In the genomic region with DNA sequence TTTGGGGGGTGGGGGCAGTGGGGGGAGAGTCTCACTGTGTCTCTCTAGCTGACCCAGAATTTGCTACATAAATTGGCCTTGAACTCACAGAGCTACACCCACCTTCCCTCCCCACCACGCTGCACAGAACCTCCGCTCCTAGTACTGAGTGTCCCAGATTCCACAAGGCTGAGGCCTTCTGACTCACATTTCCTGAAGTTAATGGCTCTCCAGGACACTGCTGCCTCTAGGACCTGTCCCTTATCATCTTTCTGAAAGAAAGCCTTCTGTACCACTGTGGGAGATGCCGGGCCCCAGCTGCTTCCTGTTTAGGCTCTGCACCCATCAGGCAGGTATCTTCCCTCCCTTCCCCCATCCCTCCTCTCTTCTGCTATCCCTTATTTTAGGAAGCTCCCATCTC, we compare ENCODE assay signal across 8 mouse cellular contexts. TPM values are rescaled to one million over a fixed set of nuclear protein-coding genes. Genes with fewer than 3 reads are reported as not detected.
A peak's percentile ranks its signal among the peaks of the same experiment; 100 is the strongest.
DNase-seq lines count a peak whose midpoint lies in the region; ATAC-seq lines count a peak whose summit lies in the region.

No protein-coding gene starts in this region.

- peak; percentile 32 for DNase-seq in cerebellum, adult 8-10 months
- no peak for DNase-seq in cerebellum, postnatal 10 days
- DNase-seq in 3T3-L1 (ENCODE audit: low read depth, low spot score), result peak; percentile 62
- DNase-seq in retina, postnatal 1 day, result no peak
- DNase-seq in left cerebral cortex, postnatal 25 days (ENCODE audit: low spot score in 2 of 2), result no peak
- DNase-seq in lung, postnatal 25 days (ENCODE audit: low spot score), result no peak

- intact Hi-C loops in left cerebral cortex, postnatal 25 days (cut with DNase I), result no loop called here

- H3K4me1 ChIP-seq in forebrain, embryonic 16.5 days (replicated peaks; ENCODE audit: control insufficient read depth, insufficient read depth, low read length), result peaks cover 30% of the 10 kb centered on the region
- peaks cover 37% of the 10 kb centered on the region for H3K4me1 ChIP-seq in liver, embryonic 16.5 days (ENCODE audit: control insufficient read depth, low read depth, low read length)

- H3K9ac ChIP-seq in forebrain, embryonic 16.5 days (replicated peaks; ENCODE audit: low read depth, low read length), result no peak overlapping the region
- H3K9ac ChIP-seq in liver, embryonic 16.5 days (ENCODE audit: low read depth, low read length), result peak overlapping the region; percentile 41

- H3K4me2 ChIP-seq in forebrain, embryonic 16.5 days (ENCODE audit: low read length), result no peak overlapping the region
- H3K4me2 ChIP-seq in liver, embryonic 16.5 days (ENCODE audit: low read depth, low read length), result peak overlapping the region; percentile 46

- no peaks in the 10 kb centered on the region for H3K27me3 ChIP-seq in forebrain, embryonic 16.5 days (replicated peaks; ENCODE audit: control insufficient read depth, insufficient read depth, low read length)
- H3K27me3 ChIP-seq in liver, embryonic 16.5 days (ENCODE audit: control insufficient read depth, insufficient read depth, low read depth, low read length), result no peaks in the 10 kb centered on the region

- H3K9me3 ChIP-seq in forebrain, embryonic 16.5 days (ENCODE audit: control insufficient read depth, low read length), result no peaks in the 10 kb centered on the region
- no peaks in the 10 kb centered on the region for H3K9me3 ChIP-seq in liver, embryonic 16.5 days (replicated peaks; ENCODE audit: control insufficient read depth, low read length)

- no peak overlapping the region for H3K27ac ChIP-seq in forebrain, embryonic 16.5 days (ENCODE audit: low read length)
- H3K27ac ChIP-seq in liver, embryonic 16.5 days (ENCODE audit: low read length), result peak overlapping the region; percentile 97

- H3K4me3 ChIP-seq in forebrain, embryonic 16.5 days (replicated peaks; ENCODE audit: low read length), result no peak overlapping the region
- peak overlapping the region; percentile 79 for H3K4me3 ChIP-seq in liver, embryonic 16.5 days (ENCODE audit: low read depth, low read length)

- 63% methylated on average over 3 of the region's 3 CpGs for WGBS in forebrain, embryonic 16.5 days
- 14% methylated on average over 3 of the region's 3 CpGs for WGBS in liver, embryonic 16.5 days (ENCODE audit: insufficient replicate concordance)

- peaks cover under 1% of the 10 kb centered on the region; the same call in 1 of the 2 replicates for H3K36me3 ChIP-seq in forebrain, embryonic 16.5 days (ENCODE audit: control insufficient read depth, insufficient read depth)
- H3K36me3 ChIP-seq in liver, embryonic 16.5 days (ENCODE audit: control insufficient read depth, insufficient read depth), result peaks cover 16% of the 10 kb centered on the region

- ATAC-seq in forebrain, embryonic 16.5 days, result peak; percentile 3
- ATAC-seq in liver, embryonic 16.5 days (ENCODE audit: low read depth), result no peak

RNA-seq across cellular contexts. Expression of a gene that starts 2.6 kb away (rescaled TPM):
- polyA plus RNA-seq in forebrain, embryonic 16.5 days (2015; fragmentation: Nextera tagmentation; extraction: Ambion mirVana), result not detected in 2 replicates
- 0.45 and 1.4 TPM in 2 replicates for polyA plus RNA-seq in liver, embryonic 16.5 days (2015; fragmentation: Nextera tagmentation; extraction: Ambion mirVana)
- total RNA-seq in left cerebral cortex, postnatal 25 days (2021), result 1 to 10 TPM in 1 of 2 experiments, not detected in 1; 3.5 TPM

RNA-seq across cellular contexts. Expression of a gene that starts 2.8 kb away (rescaled TPM):
- 1,287 and 1,394 TPM in 2 replicates for polyA plus RNA-seq in forebrain, embryonic 16.5 days (2015; fragmentation: Nextera tagmentation; extraction: Ambion mirVana)
- 1,724 and 1,773 TPM in 2 replicates for polyA plus RNA-seq in liver, embryonic 16.5 days (2015; fragmentation: Nextera tagmentation; extraction: Ambion mirVana)
- 100 to 1,000 TPM; 340 to 356 TPM for total RNA-seq in left cerebral cortex, postnatal 25 days (2021)

RNA-seq across cellular contexts. Expression of a gene that starts 3.0 kb away (rescaled TPM):
- 79.9 and 85.8 TPM in 2 replicates for polyA plus RNA-seq in forebrain, embryonic 16.5 days (2015; fragmentation: Nextera tagmentation; extraction: Ambion mirVana)
- polyA plus RNA-seq in liver, embryonic 16.5 days (2015; fragmentation: Nextera tagmentation; extraction: Ambion mirVana), result 91.6 and 98.1 TPM in 2 replicates
- 10 to 100 TPM; 40.7 to 42.2 TPM for total RNA-seq in left cerebral cortex, postnatal 25 days (2021)

RNA-seq across cellular contexts. Expression of a gene that starts 11.9 kb away (rescaled TPM):
- 7.6 and 8.2 TPM in 2 replicates for polyA plus RNA-seq in forebrain, embryonic 16.5 days (2015; fragmentation: Nextera tagmentation; extraction: Ambion mirVana)
- polyA plus RNA-seq in liver, embryonic 16.5 days (2015; fragmentation: Nextera tagmentation; extraction: Ambion mirVana), result 10.6 and 16.5 TPM in 2 replicates
- 10 to 100 TPM; 73.3 to 85.1 TPM for total RNA-seq in left cerebral cortex, postnatal 25 days (2021)

RNA-seq across cellular contexts. Expression of a gene that starts 19.8 kb away (rescaled TPM):
- polyA plus RNA-seq in forebrain, embryonic 16.5 days (2015; fragmentation: Nextera tagmentation; extraction: Ambion mirVana), result 2.2 and 2.4 TPM in 2 replicates
- 0.20 and 0.44 TPM in 2 replicates for polyA plus RNA-seq in liver, embryonic 16.5 days (2015; fragmentation: Nextera tagmentation; extraction: Ambion mirVana)
- 1 to 10 TPM in 1 of 2 experiments, under 1 TPM in 1; 0.71 to 1.1 TPM for total RNA-seq in left cerebral cortex, postnatal 25 days (2021)

Comparison
In these comparisons a context has a peak if more than half of its experiments do, and no peak if none do; other contexts are left out.
1. DNase-seq: peak in cerebellum, adult 8-10 months (single experiment) and 3T3-L1 (single experiment); none in cerebellum, postnatal 10 days (0 of 2), retina, postnatal 1 day (single experiment), left cerebral cortex, postnatal 25 days (0 of 2) and lung, postnatal 25 days (single experiment).